Mouse (Mus musculus): ENCODE data around the gene Cdsn.

The Cdsn gene

GRCm38 (mm10) chr17:35570836-35571235, 18.9 kb downstream of the Cdsn start:
- DNase-seq (ENCODE audit: low read depth, low spot score), result no peak

- no peak for DNase-seq (ENCODE audit: low read depth, low spot score)
Observed at GRCm38 (mm10) chr17:35571477-35571876, 19.5 kb downstream of the Cdsn start.

- peak; percentile 95 for DNase-seq (ENCODE audit: low read depth, low spot score)
Observed at GRCm38 (mm10) chr17:35578211-35578610, 26.3 kb downstream of the Cdsn start.

GRCm38 (mm10) chr17:35582900-35583299, 31.0 kb downstream of the Cdsn start:
- peak; percentile 54 for DNase-seq (ENCODE audit: low read depth, low spot score)

GRCm38 (mm10) chr17:35584330-35584937, 32.5 kb downstream of the Cdsn start:
- peak; percentile 88 for DNase-seq (ENCODE audit: low read depth, low spot score)

- no peak for DNase-seq (ENCODE audit: low read depth, low spot score)
Observed at GRCm38 (mm10) chr17:35587291-35587690, 35.4 kb downstream of the Cdsn start.

GRCm38 (mm10) chr17:35588387-35588786, 36.5 kb downstream of the Cdsn start:
- DNase-seq (ENCODE audit: low read depth, low spot score), result no peak

GRCm38 (mm10) chr17:35590410-35591218, 38.7 kb downstream of the Cdsn start:
- DNase-seq (ENCODE audit: low read depth, low spot score), result peak; percentile 86

GRCm38 (mm10) chr17:35591219-35591578, 39.3 kb downstream of the Cdsn start:
- no peak for DNase-seq (ENCODE audit: low read depth, low spot score)

- DNase-seq (ENCODE audit: low read depth, low spot score), result no peak
Observed at GRCm38 (mm10) chr17:35591731-35592130, 39.8 kb downstream of the Cdsn start.

- no peak for DNase-seq (ENCODE audit: low read depth, low spot score)
Observed at GRCm38 (mm10) chr17:35592131-35592530, 40.2 kb downstream of the Cdsn start.

GRCm38 (mm10) chr17:35593786-35594185, 41.9 kb downstream of the Cdsn start:
- no peak for DNase-seq (ENCODE audit: low read depth, low spot score)

- no peak for DNase-seq (ENCODE audit: low read depth, low spot score)
Observed at GRCm38 (mm10) chr17:35594456-35594855, 42.5 kb downstream of the Cdsn start.

- no peak for DNase-seq (ENCODE audit: low read depth, low spot score)
Observed at GRCm38 (mm10) chr17:35597399-35597798, 45.5 kb downstream of the Cdsn start.

GRCm38 (mm10) chr17:35601249-35601648, 49.3 kb downstream of the Cdsn start, which contains the start of gene Sfta2:
Sfta2 (plus strand) TSS chr17:35601549.
- no peak for DNase-seq (ENCODE audit: low read depth, low spot score)

- DNase-seq (ENCODE audit: low read depth, low spot score), result no peak
Observed at GRCm38 (mm10) chr17:35601736-35602354, 49.9 kb downstream of the Cdsn start.
